Mouse (Mus musculus) erythroblast, adult 5-6 weeks (primary cell): ENCODE results near the gene Bcr. TPM values are rescaled to one million over a fixed set of nuclear protein-coding genes. Genes with fewer than 3 reads are reported as not detected.

Experiments
- ATAC-seq: replicated peaks from 2 replicates; pipeline ENCODE4 v1.8.0; 2016; ENCODE audit warnings: moderate number of reproducible peaks, mild to moderate bottlenecking, moderate TSS enrichment, inconsistent platforms; ENCODE audit not compliant: poor library complexity, low FRiP score, severe bottlenecking
- total RNA-seq, 2 experiments: library from RNA; stranded (forward) in 1 of 2; stranded (reverse) in 1 of 2; fragments of 150-400 nt in 1 of 2; fragments of 200-764, 138-1000 nt in 1 of 2; gene quantifications; 2 replicates each; pipeline versions ENCODE4 v1.2.3 to v1.2.4; 2015 to 2017; ENCODE audit warnings: low replicate concordance in 2 of 2

Gene Bcr
- total RNA-seq, 2 experiments from 2014 or later, result 2.3 to 3.7 TPM

DNA sequence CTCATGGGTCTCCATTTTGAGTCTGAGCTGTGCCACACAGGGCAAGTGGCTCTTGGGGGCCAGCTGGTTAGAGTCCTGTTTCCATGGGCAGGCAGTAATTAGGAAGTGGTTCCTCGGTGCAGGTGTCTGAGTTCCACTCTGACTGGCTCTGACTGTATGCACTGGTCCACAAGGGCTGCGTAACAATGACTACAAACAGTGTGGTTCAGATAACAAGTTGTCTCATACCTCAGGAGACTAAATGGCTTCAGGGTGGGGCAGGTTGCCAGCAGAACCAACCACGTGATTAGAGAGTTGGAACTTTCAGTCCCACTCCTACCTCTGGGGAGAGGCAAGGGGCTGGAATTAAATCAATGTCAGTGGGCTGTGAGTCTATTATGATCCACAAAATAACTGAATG, 59.0 kb downstream of the Bcr start:
- ATAC-seq, result no peak

DNA sequence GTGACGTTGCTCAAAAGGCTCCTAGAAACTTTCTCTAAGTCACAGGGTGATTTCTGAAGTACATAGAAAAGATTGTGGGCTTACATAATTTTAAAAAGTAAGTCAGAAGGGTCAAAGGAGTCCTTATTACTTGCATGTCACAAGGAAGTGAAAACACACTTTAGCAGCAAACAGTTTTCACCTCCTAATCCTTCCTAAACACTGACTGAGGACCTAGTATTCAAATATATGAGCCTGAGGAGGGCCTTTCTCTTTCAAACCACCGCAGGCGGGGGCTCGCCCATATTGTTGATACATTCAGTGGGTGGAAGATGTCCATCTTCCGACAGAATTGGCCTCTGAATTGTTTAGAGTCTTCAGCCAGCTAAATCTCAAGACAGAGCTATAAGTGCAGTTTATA, 59.8 kb downstream of the Bcr start:
- ATAC-seq, result no peak

DNA sequence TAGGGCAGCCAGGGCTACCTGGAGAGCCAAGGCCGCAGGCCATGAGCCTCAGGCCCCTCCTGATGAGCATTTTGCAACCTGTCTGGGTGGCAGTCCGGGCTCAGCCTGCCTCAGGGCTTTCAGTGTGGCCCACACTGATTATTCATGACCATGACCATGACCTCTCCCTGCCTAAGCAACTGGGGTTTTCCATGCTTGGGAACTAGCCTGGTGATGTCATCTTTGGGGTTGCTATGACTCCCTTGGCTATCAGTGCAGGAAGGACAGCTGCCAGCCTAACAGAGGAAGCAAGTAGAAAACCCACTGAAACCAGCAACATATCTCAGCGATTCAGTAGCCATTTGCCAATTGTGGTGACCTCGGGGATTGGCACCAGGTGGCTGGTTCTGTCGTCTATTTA, 60.6 kb downstream of the Bcr start:
- no peak for ATAC-seq

DNA sequence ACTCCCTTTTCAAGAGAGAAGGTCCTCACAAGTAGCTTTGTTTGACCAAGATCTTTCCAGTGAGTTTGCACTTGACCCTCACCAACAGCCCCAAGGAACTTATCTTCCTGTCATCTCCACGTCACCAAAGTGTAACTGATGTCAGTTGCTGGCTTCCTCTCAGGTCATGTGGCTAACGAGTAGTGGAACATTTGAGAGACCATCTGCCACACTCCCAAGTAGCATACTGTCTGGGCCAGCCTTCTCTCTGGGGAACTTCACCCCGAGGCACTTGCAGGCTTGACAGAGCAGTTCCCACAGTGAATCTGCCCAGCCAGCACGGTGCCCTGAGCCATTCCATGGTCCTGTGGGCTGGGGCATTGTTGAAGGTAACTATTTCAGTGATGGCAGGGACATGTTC, 65.2 kb downstream of the Bcr start:
- ATAC-seq, result no peak

DNA sequence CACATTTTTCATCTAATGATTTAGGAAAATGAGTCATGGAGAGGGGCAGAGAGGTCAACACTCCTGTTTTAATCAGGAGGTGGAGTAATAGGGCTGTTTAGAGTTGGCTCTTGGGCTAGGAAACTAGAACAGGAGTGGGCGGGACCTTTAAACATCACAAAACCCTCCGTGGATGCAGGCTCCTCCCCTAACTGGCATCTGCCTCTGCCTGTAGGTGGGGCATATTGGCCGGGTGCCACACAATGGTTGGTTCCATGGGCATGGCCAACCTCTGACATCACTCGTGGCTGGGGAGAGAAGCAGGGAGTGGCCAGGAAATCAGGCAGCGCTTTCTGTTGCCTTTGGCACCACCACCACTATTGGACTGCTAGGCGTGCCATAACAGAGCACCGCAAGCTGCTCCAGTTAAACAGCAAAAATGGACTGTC, 68.9 kb downstream of the Bcr start:
- 0 out of 2 replicates have a peak, but pooled peaks have one; percentile 51 for ATAC-seq

DNA sequence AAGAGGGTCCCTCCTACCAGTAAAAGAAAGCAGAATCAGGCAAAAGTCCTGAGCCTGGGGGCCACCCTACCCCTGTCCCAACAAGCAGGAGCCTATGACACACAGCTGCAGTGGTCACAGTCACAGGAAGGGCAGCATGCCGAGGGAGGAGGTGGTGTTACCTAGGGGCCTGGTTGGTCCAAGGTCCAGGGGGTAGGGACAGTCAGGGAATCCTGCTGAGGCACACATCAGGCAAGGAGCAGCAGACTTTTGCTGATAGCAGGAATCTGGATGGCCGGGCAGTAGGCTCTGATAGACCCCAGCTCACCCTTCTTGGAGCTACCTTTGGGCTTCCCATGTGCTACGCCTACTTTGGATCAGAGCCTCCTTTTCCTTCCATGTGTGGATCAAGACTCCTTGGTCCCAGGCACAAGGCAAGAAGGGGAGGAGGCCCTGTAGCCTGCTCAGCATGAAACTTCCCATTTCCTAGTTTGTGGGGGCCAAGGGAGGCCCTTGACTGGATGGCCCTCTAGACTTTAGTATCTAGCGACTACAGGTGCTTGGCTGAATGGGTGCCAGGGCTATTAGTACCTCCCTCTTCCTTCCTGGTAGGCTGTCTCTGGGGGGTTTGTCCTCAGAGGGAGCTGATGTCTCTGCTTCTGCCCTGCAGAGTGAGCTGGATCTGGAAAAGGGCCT, 70.1 kb downstream of the Bcr start:
- no peak for ATAC-seq

DNA sequence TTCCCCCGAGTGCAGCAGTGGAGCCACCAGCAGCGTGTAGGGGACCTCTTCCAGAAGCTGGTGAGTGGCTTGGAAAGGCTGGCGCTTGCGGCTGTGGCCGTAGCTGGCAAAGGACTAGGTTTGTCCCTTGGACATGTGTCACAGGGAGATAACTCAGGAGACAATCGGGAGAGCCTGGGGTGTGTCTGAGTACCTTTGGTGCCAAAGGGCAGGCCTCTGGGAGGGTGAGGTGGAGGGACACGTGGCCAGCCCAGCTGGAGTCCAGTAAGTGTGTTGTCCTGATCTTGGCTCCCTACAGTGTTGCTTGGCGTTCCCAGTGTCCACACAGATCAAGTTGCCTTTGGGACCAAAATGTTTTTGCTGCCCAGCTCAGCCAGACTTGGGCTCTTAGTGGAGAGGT, 71.2 kb downstream of the Bcr start:
- ATAC-seq, result no peak

DNA sequence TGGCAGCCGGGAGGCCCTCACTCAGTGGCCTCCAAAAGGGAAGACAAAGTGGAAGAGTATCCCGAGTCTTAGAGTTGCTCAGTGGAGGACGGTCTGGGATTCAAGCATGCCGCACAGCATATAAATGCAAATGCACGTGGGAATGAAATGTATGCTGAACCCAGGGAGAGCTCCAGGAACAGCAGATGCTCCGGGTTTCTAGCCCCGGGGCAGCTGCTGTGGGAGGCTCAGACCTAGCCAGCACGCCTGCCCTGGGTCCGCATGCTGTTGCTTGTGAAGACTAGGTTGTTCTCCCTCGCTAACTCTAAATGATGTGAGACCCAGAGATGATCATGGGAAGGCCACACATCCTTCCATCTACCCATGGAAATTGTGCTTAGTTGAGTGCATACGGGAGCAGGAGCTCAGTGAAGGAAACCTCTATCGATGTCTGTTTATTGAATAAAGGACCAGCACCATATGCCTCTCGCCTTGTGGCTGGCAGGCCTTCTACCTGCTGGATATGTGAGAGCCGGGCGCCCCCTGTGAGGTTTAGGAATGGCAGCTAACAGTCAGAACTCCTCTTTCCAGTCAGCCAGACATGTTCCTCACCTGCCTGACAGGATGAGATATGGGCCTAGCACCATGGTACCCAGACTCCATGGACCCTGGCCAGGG, 74.6 kb downstream of the Bcr start:
- no peak for ATAC-seq

DNA sequence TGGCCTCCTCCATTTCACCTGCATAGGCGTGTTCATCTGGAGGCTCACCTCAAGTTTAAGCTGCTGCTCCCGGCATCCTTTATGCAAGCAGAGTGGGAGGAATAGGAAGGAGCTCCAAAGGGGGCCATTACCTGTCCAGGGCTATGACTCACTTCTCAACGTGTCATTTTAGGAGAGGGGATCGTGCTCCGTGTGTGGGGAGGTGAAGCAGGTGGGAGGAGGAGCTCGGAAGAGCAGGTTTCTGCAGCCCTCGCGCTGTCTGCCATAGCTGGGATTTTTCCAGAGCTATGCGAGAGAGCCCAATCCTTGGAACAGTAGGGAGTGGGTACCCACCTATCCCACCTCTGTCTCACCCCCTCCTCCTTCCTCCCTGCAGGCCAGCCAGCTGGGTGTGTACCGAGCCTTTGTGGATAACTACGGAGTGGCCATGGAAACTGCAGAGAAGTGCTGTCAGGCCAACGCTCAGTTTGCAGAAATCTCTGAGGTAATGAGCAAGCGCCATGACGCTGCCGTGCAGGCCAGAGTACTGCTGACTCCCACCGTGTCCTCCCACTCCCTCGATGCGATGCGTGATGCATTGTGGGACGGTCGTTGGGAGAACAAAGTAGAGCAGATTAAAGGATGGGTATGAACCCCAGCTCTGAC, 75.2 kb downstream of the Bcr start:
- ATAC-seq, result no peak

DNA sequence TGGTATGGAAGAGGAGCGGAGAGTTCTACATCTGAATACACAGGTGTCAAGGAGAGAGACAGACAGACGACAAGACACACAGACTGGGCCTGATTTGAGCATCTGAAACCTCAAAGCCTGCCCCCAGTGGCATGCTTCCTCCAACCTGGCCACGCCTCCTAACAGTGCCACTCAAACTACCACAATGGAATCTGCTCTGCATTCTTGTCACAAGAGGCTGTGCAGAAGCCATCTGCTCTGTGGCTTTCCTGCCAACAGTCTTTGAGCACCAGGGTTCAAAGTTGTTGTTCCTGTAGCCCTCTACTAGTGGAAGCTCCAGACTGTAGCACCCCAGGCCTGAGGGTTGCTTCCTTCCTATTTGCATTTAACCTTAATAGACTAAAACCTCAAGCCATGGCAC, 76.8 kb downstream of the Bcr start:
- no peak for ATAC-seq

DNA sequence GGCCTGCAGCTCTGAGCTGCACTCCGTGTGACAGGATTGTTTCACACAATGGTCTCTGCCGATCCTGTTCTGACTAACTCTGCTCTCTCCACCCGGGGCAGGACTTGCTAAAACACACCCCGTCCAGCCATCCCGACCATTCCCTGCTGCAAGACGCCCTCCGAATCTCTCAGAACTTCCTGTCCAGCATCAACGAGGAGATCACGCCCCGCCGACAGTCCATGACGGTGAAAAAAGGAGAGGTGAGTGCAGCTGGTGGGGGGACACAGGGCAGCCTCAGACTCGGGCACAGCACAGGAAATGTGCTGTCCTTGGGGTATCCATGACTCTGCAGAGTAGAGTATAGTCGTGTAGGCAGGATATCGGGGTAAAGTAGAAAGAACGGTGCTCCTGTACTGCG, 84.8 kb downstream of the Bcr start:
- ATAC-seq, result no peak

DNA sequence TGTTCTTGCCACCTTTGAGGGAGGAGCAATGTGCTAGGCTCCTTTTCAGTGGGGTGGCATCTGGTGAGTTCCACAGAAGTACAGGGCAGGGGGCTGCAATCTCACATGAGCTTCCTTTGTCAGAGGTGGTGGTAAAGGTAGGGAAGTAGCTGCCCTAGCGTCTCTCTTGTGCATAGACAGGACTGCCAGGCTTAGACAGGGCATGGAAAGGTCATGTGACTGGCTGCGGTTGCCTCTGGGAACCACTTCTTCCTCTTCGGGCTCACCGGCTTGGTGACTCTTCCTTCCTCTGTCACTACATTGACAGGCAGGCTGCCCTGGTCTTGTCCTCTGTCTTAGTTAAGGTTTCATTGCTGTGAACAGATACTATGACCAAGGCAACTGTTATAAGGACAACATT, 85.6 kb downstream of the Bcr start:
- ATAC-seq, result no peak

DNA sequence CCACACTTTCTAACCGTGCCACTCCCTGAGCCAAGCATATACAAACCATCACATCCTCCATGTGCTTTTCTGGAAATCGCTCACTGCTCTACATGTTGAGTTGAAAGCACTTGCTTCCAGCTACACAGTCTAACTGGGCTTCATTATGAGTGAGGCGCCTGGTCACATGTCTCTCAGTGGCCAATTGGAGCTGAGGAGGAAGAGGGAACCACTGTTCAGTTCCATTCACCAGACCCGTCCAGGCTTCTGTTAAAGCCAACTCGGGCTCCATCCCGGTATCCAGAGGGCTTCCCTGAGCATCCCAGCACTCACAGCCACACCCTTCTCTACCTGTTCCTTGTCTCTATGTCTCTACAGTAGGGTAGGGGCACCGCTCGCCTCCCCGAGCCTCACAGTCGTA, 86.2 kb downstream of the Bcr start:
- no peak for ATAC-seq

DNA sequence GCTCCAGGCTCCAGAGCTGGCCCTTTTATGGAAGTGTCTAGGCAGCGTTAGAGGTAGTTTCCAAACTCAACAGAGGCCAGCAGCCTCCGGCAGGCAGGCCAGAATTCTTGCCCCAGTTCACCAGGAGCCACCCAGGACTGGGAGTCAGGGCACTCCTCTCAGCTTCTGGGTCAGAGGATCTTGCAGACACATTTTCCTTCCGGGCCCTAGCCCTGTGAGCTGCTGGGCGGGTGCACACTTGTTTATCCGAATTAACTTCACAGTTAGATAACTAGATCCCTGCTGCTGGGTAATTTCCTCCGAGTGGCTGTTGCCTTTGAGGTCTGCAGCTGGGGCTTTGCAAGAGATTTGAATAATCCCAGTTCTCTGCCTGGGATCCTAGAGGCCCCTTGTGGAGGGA, 87.9 kb downstream of the Bcr start:
- ATAC-seq, result no peak

DNA sequence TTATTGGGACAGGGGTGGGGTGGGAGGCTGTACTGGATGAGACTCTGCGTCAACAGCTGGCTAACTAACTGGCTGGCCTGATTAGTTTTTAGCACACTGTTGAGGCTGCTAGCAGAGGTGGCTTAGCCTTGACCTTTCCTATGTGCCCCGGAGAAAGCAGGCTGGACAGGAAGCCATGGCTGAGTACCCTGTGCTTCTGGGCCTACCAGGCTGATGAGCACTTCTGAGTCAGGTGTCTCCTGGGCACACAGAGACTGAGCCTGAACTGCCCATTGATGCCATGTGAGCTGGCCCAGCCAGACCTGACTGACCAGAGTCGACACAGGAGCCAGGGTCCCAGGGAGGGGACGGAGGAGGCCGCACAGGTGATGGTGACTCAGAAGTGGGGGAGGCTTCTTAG, 90.0 kb downstream of the Bcr start:
- no peak for ATAC-seq

DNA sequence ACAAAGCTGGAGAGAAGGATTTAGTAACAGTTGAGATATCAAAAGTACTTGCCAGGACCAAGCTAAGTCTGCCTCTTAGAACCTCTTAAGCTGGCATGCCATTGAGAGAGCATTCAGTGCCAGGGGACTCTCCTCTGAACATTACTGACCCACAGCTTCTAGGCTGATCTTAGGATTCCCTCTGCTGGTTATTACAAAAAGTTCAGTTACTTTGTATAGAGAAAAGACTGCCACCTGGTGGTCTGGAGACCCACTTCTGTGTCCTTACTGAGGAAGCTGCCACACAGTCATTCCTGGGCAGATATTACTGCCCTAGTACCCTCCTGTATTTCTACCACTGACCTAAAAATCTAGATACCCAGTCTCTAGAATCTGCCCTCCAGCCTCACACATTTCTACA, 90.9 kb downstream of the Bcr start:
- ATAC-seq, result no peak

DNA sequence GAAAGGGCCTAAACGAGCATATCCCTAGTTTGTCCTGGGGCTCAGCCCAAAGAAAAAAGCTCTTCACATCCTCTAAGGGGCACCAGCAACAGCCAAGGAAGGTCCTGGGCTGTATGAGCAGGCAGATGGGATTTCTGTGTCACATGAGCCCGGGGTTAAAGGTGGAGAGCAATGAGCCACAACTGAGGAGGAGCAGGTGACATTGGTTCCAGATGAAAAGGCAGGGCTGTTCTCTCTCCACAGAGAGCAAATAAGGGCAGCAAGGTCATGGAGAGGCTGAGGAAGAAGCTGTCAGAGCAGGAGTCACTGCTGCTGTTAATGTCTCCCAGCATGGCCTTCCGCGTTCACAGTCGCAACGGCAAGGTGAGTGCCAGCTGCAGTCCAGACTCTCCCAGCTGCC, 96.4 kb downstream of the Bcr start:
- no peak for ATAC-seq

DNA sequence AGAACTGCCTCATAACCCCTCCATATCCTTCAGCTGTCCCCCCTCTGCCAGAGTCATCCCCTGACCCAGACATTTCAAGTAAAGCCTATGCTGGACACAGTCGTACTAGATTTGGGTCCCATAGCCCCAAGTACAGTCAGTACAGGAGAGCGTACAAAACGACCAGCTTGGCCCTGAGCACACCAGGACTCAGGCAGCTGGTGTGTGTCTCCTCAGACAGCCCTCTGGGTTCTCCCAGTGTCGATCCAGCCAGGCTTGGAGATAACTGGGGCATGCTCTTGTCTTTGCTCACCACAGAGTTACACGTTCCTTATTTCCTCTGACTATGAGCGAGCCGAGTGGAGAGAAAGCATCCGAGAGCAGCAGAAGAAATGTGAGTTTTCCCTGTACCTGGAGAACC, 97.3 kb downstream of the Bcr start:
- no peak for ATAC-seq

DNA sequence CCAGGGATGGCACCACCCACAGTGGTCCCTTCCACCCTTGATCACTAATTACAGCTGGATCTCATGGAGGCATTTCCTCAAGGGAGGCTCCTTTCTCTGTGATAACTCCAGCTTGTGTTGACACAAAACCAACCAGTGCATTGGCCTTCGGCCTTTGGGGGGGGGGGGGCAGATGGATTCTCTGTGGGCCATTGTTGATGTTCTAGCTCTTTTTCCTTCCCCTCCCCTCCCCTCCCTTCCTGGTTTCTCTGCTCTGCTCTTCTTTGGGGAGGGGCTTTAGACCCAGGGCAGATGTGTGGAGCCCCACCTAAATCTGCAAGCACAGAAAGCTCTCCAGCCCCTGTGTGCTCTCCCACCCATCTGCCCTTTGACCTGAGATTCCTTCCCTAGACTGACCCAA, 98.0 kb downstream of the Bcr start:
- no peak for ATAC-seq

DNA sequence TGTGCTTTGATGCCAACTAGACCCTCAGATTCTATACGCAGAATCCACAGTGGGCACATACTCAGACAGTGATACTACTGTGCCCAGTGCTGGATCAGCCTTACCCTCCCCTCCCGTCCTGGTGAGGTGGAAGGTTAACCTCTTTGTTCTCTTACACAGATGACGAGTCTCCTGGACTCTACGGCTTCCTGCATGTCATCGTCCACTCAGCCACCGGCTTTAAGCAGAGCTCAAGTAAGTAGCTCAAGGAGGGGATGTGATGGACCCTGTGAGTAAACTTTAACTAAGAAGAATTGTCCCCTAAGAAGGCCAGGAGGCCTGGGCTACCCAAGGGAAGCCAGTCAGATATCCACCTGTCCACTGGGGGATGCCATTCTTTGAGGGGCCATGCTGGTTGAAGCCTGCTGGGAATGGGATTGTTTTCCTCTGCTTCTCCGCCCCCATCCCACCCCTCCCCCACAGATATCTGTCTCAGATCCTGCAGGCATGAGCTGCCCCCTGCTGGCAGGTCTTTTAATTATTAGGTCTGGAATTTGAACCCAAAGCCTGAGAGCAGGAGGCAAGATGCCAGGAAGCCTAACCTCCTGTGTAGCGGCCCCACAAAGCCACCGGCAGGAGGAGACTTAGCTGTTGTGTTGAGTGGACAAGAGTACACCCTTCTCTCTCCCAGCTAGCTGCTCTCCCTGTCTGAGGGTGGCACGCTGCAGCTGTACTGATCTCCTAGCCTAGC, 99.9 kb downstream of the Bcr start:
- ATAC-seq, result no peak
